9 mouse cellular contexts compared by ENCODE assay signal in genomic region chr1:89574941-89575890, GRCm38 (mm10).
DNase-seq lines count a peak whose midpoint lies in the region; ATAC-seq and TF ChIP-seq lines count a peak whose summit lies in the region.
"Had no signal": no experiment of that assay in that cellular context is flagged by ENCODE, and none has a peak within 500 bp of the region (broad histone marks: within the 10 kb centered on the region; RNA-seq: fewer than 3 reads in every experiment).

No protein-coding gene starts in this region.

- H3K4me1 ChIP-seq in intestine, postnatal 0 days (replicated peaks; ENCODE audit: control insufficient read depth, insufficient read depth, low read length) = peaks cover 8% of the 10 kb centered on the region
- peaks cover 31% of the 10 kb centered on the region for H3K4me1 ChIP-seq in intestine, embryonic 15.5 days (replicated peaks)
- peaks cover 33% of the 10 kb centered on the region for H3K4me1 ChIP-seq in liver, embryonic 12.5 days

- WGBS in intestine, postnatal 0 days = 53% methylated on average over 7 of the region's 7 CpGs
- WGBS in intestine, embryonic 15.5 days = 65% methylated on average over 7 of the region's 7 CpGs
- WGBS in liver, embryonic 12.5 days (ENCODE audit: insufficient replicate concordance) = 47% methylated on average over 7 of the region's 7 CpGs

- ATAC-seq in intestine, postnatal 0 days = no peak
- ATAC-seq in intestine, embryonic 15.5 days = no peak
- peak; percentile 64 for ATAC-seq in megakaryocyte progenitor cell, adult 5-6 weeks (replicated peaks; ENCODE audit: poor library complexity)
- ATAC-seq in liver, embryonic 12.5 days = no peak

- H3K9ac ChIP-seq in intestine, postnatal 0 days (ENCODE audit: low read depth, low read length) = no peak overlapping the region
- no peak overlapping the region for H3K9ac ChIP-seq in intestine, embryonic 15.5 days
- H3K9ac ChIP-seq in liver, embryonic 12.5 days = no peak overlapping the region
- H3K9ac ChIP-seq: limb, embryonic 13.5 days had no signal

- no peaks in the 10 kb centered on the region for H3K9me3 ChIP-seq in intestine, postnatal 0 days (ENCODE audit: control insufficient read depth)
- no peaks in the 10 kb centered on the region for H3K9me3 ChIP-seq in intestine, embryonic 15.5 days
- no peaks in the 10 kb centered on the region for H3K9me3 ChIP-seq in liver, embryonic 12.5 days (replicated peaks)
- H3K9me3 ChIP-seq: limb, embryonic 13.5 days had no signal

- TF ChIP-seq CTCF in intestine, postnatal 0 days (IDR thresholded peaks at IDR 0.05; ENCODE audit: low read depth) = 0 out of 2 replicates have a peak, but pooled peaks have one; percentile 4

- no peak overlapping the region for H3K4me3 ChIP-seq in intestine, postnatal 0 days (ENCODE audit: low read depth, low read length)
- no peak overlapping the region for H3K4me3 ChIP-seq in intestine, embryonic 15.5 days (replicated peaks)
- no peak overlapping the region for H3K4me3 ChIP-seq in liver, embryonic 12.5 days
- H3K4me3 ChIP-seq: limb, embryonic 13.5 days had no signal

- H3K36me3 ChIP-seq in intestine, postnatal 0 days (ENCODE audit: control insufficient read depth, insufficient read depth) = no peaks in the 10 kb centered on the region
- no peaks in the 10 kb centered on the region for H3K36me3 ChIP-seq in intestine, embryonic 15.5 days
- H3K36me3 ChIP-seq in liver, embryonic 12.5 days = no peaks in the 10 kb centered on the region
- H3K36me3 ChIP-seq: limb, embryonic 13.5 days had no signal

- no peaks in the 10 kb centered on the region for H3K27me3 ChIP-seq in intestine, postnatal 0 days (replicated peaks; ENCODE audit: control insufficient read depth, insufficient read depth, low read length)
- no peaks in the 10 kb centered on the region for H3K27me3 ChIP-seq in intestine, embryonic 15.5 days (replicated peaks)
- H3K27me3 ChIP-seq in liver, embryonic 12.5 days (replicated peaks) = peaks cover 22% of the 10 kb centered on the region
- H3K27me3 ChIP-seq: limb, embryonic 13.5 days had no signal

- H3K27ac ChIP-seq in intestine, postnatal 0 days (ENCODE audit: low read depth, low read length) = no peak overlapping the region
- no peak overlapping the region for H3K27ac ChIP-seq in intestine, embryonic 15.5 days
- no peak overlapping the region for H3K27ac ChIP-seq in liver, embryonic 12.5 days
- H3K27ac ChIP-seq: limb, embryonic 13.5 days had no signal

- H3K4me2 ChIP-seq in intestine, postnatal 0 days (replicated peaks; ENCODE audit: low read depth) = no peak overlapping the region
- no peak overlapping the region for H3K4me2 ChIP-seq in intestine, embryonic 15.5 days (replicated peaks)
- H3K4me2 ChIP-seq in liver, embryonic 12.5 days = no peak overlapping the region
- H3K4me2 ChIP-seq: limb, embryonic 13.5 days had no signal

- peak; percentile 63 to 65 for DNase-seq in adrenal gland, postnatal 36 days
- DNase-seq in cerebellum, postnatal 14 days = peak; percentile 51
- DNase-seq in c-Kit-positive CD71-positive TER-119-positive erythroid progenitor cells, embryonic 14.5 days (ENCODE audit: low spot score) = no peak
- no peak for DNase-seq in layer of hippocampus, adult 8-10 months (ENCODE audit: low spot score in 2 of 2)

Comparison
In these comparisons a context has a peak if more than half of its experiments do, and no peak if none do; other contexts are left out.
1. DNase-seq: peak in adrenal gland, postnatal 36 days (2 of 2) and cerebellum, postnatal 14 days (2 of 2); none in c-Kit-positive CD71-positive TER-119-positive erythroid progenitor cells, embryonic 14.5 days (single experiment) and layer of hippocampus, adult 8-10 months (0 of 2).